Mouse (Mus musculus) heart, adult 2 months (tissue): ENCODE data around the gene Gbgt1. TPM values are rescaled to one million over a fixed set of nuclear protein-coding genes. Genes with fewer than 3 reads are reported as not detected.

Experiments
- DNase-seq, 2 experiments: peaks; one replicate each; pipeline ENCODE4 v3.0.0; 2021
- H3K27ac ChIP-seq: fragments of 200-600 bp; 2 replicates; pipeline ENCODE4 v1.8.1; 2022
- H3K27me3 ChIP-seq: fragments of 200-500 bp; 2 replicates; pipeline ENCODE4 v1.6.1; 2012; ENCODE audit warnings: mild to moderate bottlenecking, low read length, inconsistent platforms, mixed read lengths; ENCODE audit not compliant: control insufficient read depth, insufficient read depth
- H3K36me3 ChIP-seq: fragments of 200-500 bp; 2 replicates; pipeline ENCODE4 v1.6.1; 2012; ENCODE audit warnings: low read length, inconsistent platforms; ENCODE audit not compliant: control insufficient read depth, insufficient read depth
- H3K4me1 ChIP-seq: fragments of 200-500 bp; 2 replicates; pipeline ENCODE4 v1.6.1; 2011; ENCODE audit warnings: low read length; ENCODE audit not compliant: control insufficient read depth, insufficient read depth
- H3K4me3 ChIP-seq: fragments of 200-600 bp; 2 replicates; pipeline ENCODE4 v1.8.1; 2022
- H3K79me2 ChIP-seq: fragments of 200-500 bp; replicated peaks from 2 replicates; pipeline ENCODE4 v1.6.1; 2012; ENCODE audit warnings: mild to moderate bottlenecking, inconsistent platforms, low read length, moderate library complexity, mixed read lengths; ENCODE audit not compliant: control insufficient read depth, insufficient read depth
- H3K9ac ChIP-seq: fragments of 200-500 bp; 2 replicates; pipeline ENCODE4 v1.6.1; 2012; ENCODE audit warnings: low read depth, mild to moderate bottlenecking, control low read depth, inconsistent platforms, low read length, mixed read lengths
- CTCF ChIP-seq: fragments of 200-600 bp; IDR thresholded peaks from 2 replicates; pipeline ENCODE4 v1.8.1; 2022; ENCODE audit warnings: antibody characterized with exemption, mild to moderate bottlenecking, moderate library complexity
- EP300 ChIP-seq: fragments of 200-500 bp; IDR thresholded peaks from 2 replicates; pipeline ENCODE4 v1.6.1; 2011; ENCODE audit warnings: low read depth, low read length, control low read depth; ENCODE audit not compliant: insufficient read depth
- POLR2A ChIP-seq: fragments of 200-500 bp; IDR thresholded peaks from 2 replicates; pipeline ENCODE4 v1.6.1; 2011; ENCODE audit warnings: mild to moderate bottlenecking, low read depth, low read length, control low read depth; ENCODE audit not compliant: insufficient read depth
- WGBS: fragments of 180-500 bp; shearing (Covaris S2); methylation state at CpG from one replicate; pipeline ENCODE4 v1.1.7; 2018; 5-methylcytosine and 5-hydroxymethylcytosine counted together
- intact Hi-C: fragments of 180-260 bp; cut with DNase I; formaldehyde crosslinking; loops from one replicate; pipeline ENCODE4 v1.15.1; 2025
- long read RNA-seq: library from polyadenylated mRNA; stranded (forward); transcript quantifications from one replicate; pipeline ENCODE4 v2.0.0, GENCODE M21; 2021
- polyA plus RNA-seq: library from polyadenylated mRNA; depleted of rRNA; stranded (reverse); fragments of >200 nt; gene quantifications from 2 replicates; pipeline ENCODE4 v1.2.3, GENCODE M21; 2012; rRNA removed
- total RNA-seq, 2 experiments: library from RNA; stranded (reverse); gene quantifications; 2 replicates each; pipeline ENCODE4 v1.2.3; 2021

Gene Gbgt1
- total RNA-seq (1 to 10 TPM; 1.8 to 2.1 TPM), polyA plus RNA-seq (1.3 and 2.2 TPM in 2 replicates)
- long read RNA-seq: 0 reads

GRCm38 (mm10) chr2:28496671-28497070 lies at the start of gene Gbgt1:
TSS of gene Gbgt1 (plus strand) at chr2:28496891.
- Histone ChIP-seq H3K4me3 (no peak within 1 kb of the TSS), H3K9ac (no peak within 1 kb of the TSS), H3K36me3 (no peaks in the 10 kb centered on the region), H3K27ac (no peak within 1 kb of the TSS), H3K79me2 (no peaks in the 10 kb centered on the region), H3K4me1 (no peaks in the 10 kb centered on the region), H3K27me3 (no peaks in the 10 kb centered on the region)
- no peak for DNase-seq
- TF ChIP-seq EP300: no peak
- no peak for TF ChIP-seq POLR2A
- TF ChIP-seq CTCF: no peak
- intact Hi-C loops: no loop called here
- WGBS: 66% methylated on average over 5 of the region's 5 CpGs

- WGBS: 13% methylated on average over 11 of the region's 11 CpGs
- Histone ChIP-seq H3K9ac (peak overlapping the region; percentile 69), H3K4me3 (peak overlapping the region; percentile 57), H3K4me1 (no peaks in the 10 kb centered on the region; the same call in 1 of the 2 replicates), H3K36me3 (no peaks in the 10 kb centered on the region), H3K27ac (no peak overlapping the region), H3K27me3 (peaks cover 2% of the 10 kb centered on the region), H3K79me2 (no peaks in the 10 kb centered on the region)
- intact Hi-C loops: no loop called here
- DNase-seq: no peak
- TF ChIP-seq CTCF (no peak), POLR2A (no peak), EP300 (no peak)
Observed at GRCm38 (mm10) chr2:28447315-28447670, 49.4 kb upstream of the Gbgt1 start.

GRCm38 (mm10) chr2:28451663-28452062 lies 45.0 kb upstream of the Gbgt1 start:
- WGBS: 79% methylated on average over 11 of the region's 11 CpGs

GRCm38 (mm10) chr2:28453539-28453938 lies 43.2 kb upstream of the Gbgt1 start:
- intact Hi-C loops: no loop called here
- DNase-seq: no peak

More at GRCm38 (mm10) chr2:28451663-28452062, 45.0 kb upstream of the Gbgt1 start:
- Histone ChIP-seq H3K27me3 (no peaks in the 10 kb centered on the region; the same call in 1 of the 2 replicates), H3K27ac (no peak overlapping the region), H3K36me3 (no peaks in the 10 kb centered on the region), H3K79me2 (no peaks in the 10 kb centered on the region), H3K9ac (no peak overlapping the region), H3K4me1 (no peaks in the 10 kb centered on the region), H3K4me3 (no peak overlapping the region)
- intact Hi-C loops: no loop called here
- no peak for DNase-seq
- TF ChIP-seq POLR2A (no peak), CTCF (no peak), EP300 (no peak)

GRCm38 (mm10) chr2:28456616-28457015 lies 40.1 kb upstream of the Gbgt1 start:
- TF ChIP-seq CTCF (no peak), EP300 (no peak), POLR2A (no peak)
- Histone ChIP-seq H3K27me3 (no peaks in the 10 kb centered on the region), H3K36me3 (no peaks in the 10 kb centered on the region), H3K4me1 (no peaks in the 10 kb centered on the region), H3K9ac (no peak overlapping the region), H3K4me3 (no peak overlapping the region), H3K27ac (no peak overlapping the region), H3K79me2 (no peaks in the 10 kb centered on the region)
- no peak for DNase-seq
- 76% methylated on average over 1 of the region's 1 CpGs for WGBS
- intact Hi-C loops: no loop called here

More at GRCm38 (mm10) chr2:28453539-28453938, 43.2 kb upstream of the Gbgt1 start:
- TF ChIP-seq EP300 (no peak), CTCF (no peak), POLR2A (no peak)
- no peaks in the 10 kb centered on the region for H3K79me2 ChIP-seq
- no peak overlapping the region for H3K9ac ChIP-seq
- H3K27me3 ChIP-seq: no peaks in the 10 kb centered on the region
- no peaks in the 10 kb centered on the region for H3K36me3 ChIP-seq
- no peak overlapping the region for H3K4me3 ChIP-seq
- 81% methylated on average over 6 of the region's 6 CpGs for WGBS
- H3K4me1 ChIP-seq: no peaks in the 10 kb centered on the region
- no peak overlapping the region for H3K27ac ChIP-seq

GRCm38 (mm10) chr2:28463919-28464318 lies 32.8 kb upstream of the Gbgt1 start:
- DNase-seq: peak; percentile 35 to 66
- intact Hi-C loops: no loop called here
- Histone ChIP-seq H3K4me3 (no peak overlapping the region), H3K36me3 (no peaks in the 10 kb centered on the region), H3K4me1 (peaks cover 5% of the 10 kb centered on the region), H3K79me2 (no peaks in the 10 kb centered on the region), H3K9ac (no peak overlapping the region), H3K27ac (no peak overlapping the region), H3K27me3 (no peaks in the 10 kb centered on the region)
- 39% methylated on average over 3 of the region's 3 CpGs for WGBS
- TF ChIP-seq POLR2A: no peak
- peak; percentile 84 for TF ChIP-seq CTCF
